Mouse (Mus musculus): ENCODE measurements around the gene Dguok. TPM values are rescaled to one million over a fixed set of nuclear protein-coding genes. Genes with fewer than 3 reads are reported as not detected.

Gene Dguok
- polyA plus RNA-seq, 1 experiment = 97.3 TPM

DNA sequence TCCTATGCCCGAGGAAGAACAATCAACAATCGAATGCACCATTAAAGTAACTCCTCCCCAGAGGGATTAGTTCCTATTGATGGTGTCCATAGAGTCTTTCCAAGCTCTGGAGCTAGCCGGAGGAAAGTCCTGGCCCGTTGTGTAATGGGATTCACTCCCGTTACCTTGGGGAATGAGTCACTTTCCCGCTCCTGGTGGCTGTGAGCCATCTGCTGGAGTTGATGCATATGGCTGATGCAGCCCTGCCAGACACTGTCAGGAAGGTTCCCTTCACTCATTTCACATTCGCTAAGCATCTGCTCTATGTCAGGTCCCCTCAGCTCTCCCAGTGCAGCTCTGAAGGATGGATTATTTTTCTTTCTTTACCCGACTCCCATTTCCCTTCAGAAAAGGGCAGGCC lies 2.7 kb upstream of the Dguok start:
- Histone ChIP-seq H3K27me3 (ENCODE audit: control insufficient read depth, insufficient read depth, low read length) (no peaks in the 10 kb centered on the region), H3K27ac (ENCODE audit: insufficient read depth, low read length) (peak overlapping the region; percentile 70), H3K4me1 (ENCODE audit: control insufficient read depth, insufficient read depth, low read length) (peaks cover 11% of the 10 kb centered on the region), H3K4me3 (replicated peaks; ENCODE audit: insufficient read depth, low read depth, low read length) (no peak overlapping the region)
- DNase-seq = peak; percentile 86 to 93
- TF ChIP-seq CTCF (IDR thresholded peaks at IDR 0.05; ENCODE audit: borderline replicate concordance, insufficient read depth, low read depth, low read length) (peak; percentile 45; the same call in 1 of the 2 replicates), POLR2A (IDR thresholded peaks at IDR 0.05; ENCODE audit: borderline replicate concordance, insufficient read depth, low read length) (peak; percentile 29; the same call in 1 of the 2 replicates)
- 3% methylated on average over 8 of the region's 8 CpGs for whole genome bisulfite sequencing

- no peaks in the 10 kb centered on the region for H3K27me3 ChIP-seq (ENCODE audit: control insufficient read depth, insufficient read depth, low read length)
- peaks cover 19% of the 10 kb centered on the region for H3K4me1 ChIP-seq (ENCODE audit: control insufficient read depth, insufficient read depth, low read length)
- H3K27ac ChIP-seq (ENCODE audit: insufficient read depth, low read length) = peak overlapping the region; percentile 16; the same call in 1 of the 2 replicates
- peak overlapping the region; percentile 71 for H3K4me3 ChIP-seq (replicated peaks; ENCODE audit: insufficient read depth, low read depth, low read length)
- DNase-seq = no peak
- WGBS = 20% methylated on average over 6 of the region's 6 CpGs
- TF ChIP-seq CTCF (IDR thresholded peaks at IDR 0.05; ENCODE audit: borderline replicate concordance, insufficient read depth, low read depth, low read length) (no peak), POLR2A (IDR thresholded peaks at IDR 0.05; ENCODE audit: borderline replicate concordance, insufficient read depth, low read length) (no peak)
Observed at GRCm38 (mm10) chr6:83507168-83507546, 388 bp upstream of the Dguok start.

DNA sequence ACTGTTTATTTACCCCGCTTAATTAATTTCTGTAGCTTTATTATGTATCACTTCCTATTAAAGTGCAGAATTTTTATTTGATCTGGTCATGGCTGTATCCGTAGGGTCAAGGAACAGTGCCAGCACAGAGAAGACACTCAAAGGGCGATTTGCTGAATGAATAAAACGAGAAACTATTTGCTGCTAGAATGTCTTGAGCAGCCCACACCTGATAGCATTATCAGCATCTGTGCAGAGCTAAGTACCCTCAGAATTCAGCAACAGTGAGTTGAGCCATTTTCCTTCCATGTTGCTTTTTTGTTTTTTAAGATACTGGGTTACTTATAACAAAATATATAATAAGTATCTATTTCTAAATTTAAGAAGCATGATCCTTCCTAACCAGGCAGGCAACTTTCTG lies 1.2 kb downstream of the Dguok start:
- 80% methylated on average over 4 of the region's 4 CpGs for WGBS
- TF ChIP-seq CTCF (IDR thresholded peaks at IDR 0.05; ENCODE audit: borderline replicate concordance, insufficient read depth, low read depth, low read length) (no peak), POLR2A (IDR thresholded peaks at IDR 0.05; ENCODE audit: borderline replicate concordance, insufficient read depth, low read length) (no peak)
- Histone ChIP-seq H3K27ac (ENCODE audit: insufficient read depth, low read length) (peak overlapping the region; percentile 33; the same call in 1 of the 2 replicates), H3K27me3 (ENCODE audit: control insufficient read depth, insufficient read depth, low read length) (no peaks in the 10 kb centered on the region), H3K4me1 (ENCODE audit: control insufficient read depth, insufficient read depth, low read length) (peaks cover 24% of the 10 kb centered on the region), H3K4me3 (replicated peaks; ENCODE audit: insufficient read depth, low read depth, low read length) (no peak overlapping the region)
- no peak for DNase-seq

GRCm38 (mm10) chr6:83503361-83503760 lies 3.4 kb downstream of the Dguok start:
- H3K27ac ChIP-seq (ENCODE audit: insufficient read depth, low read length) = peak overlapping the region; percentile 7; the same call in 1 of the 2 replicates
- no peak for DNase-seq
- WGBS = 74% methylated on average over 3 of the region's 3 CpGs
- no peaks in the 10 kb centered on the region for H3K27me3 ChIP-seq (ENCODE audit: control insufficient read depth, insufficient read depth, low read length)
- H3K4me1 ChIP-seq (ENCODE audit: control insufficient read depth, insufficient read depth, low read length) = peaks cover 22% of the 10 kb centered on the region
- H3K4me3 ChIP-seq (replicated peaks; ENCODE audit: insufficient read depth, low read depth, low read length) = no peak overlapping the region
- TF ChIP-seq POLR2A (IDR thresholded peaks at IDR 0.05; ENCODE audit: borderline replicate concordance, insufficient read depth, low read length) (no peak), CTCF (IDR thresholded peaks at IDR 0.05; ENCODE audit: borderline replicate concordance, insufficient read depth, low read depth, low read length) (no peak)

- Histone ChIP-seq H3K27ac (ENCODE audit: insufficient read depth, low read length) (peak overlapping the region; percentile 15), H3K27me3 (ENCODE audit: control insufficient read depth, insufficient read depth, low read length) (no peaks in the 10 kb centered on the region), H3K4me3 (replicated peaks; ENCODE audit: insufficient read depth, low read depth, low read length) (no peak overlapping the region), H3K4me1 (ENCODE audit: control insufficient read depth, insufficient read depth, low read length) (peaks cover 29% of the 10 kb centered on the region)
- TF ChIP-seq POLR2A (IDR thresholded peaks at IDR 0.05; ENCODE audit: borderline replicate concordance, insufficient read depth, low read length) (no peak), CTCF (IDR thresholded peaks at IDR 0.05; ENCODE audit: borderline replicate concordance, insufficient read depth, low read depth, low read length) (no peak)
- peak; percentile 51 to 55 for DNase-seq
- WGBS = 20% methylated on average over 3 of the region's 3 CpGs
Observed at GRCm38 (mm10) chr6:83502656-83503055, 4.1 kb downstream of the Dguok start.

- no peaks in the 10 kb centered on the region for H3K27me3 ChIP-seq (ENCODE audit: control insufficient read depth, insufficient read depth, low read length)
- peak overlapping the region; percentile 87 for H3K27ac ChIP-seq (ENCODE audit: insufficient read depth, low read length)
- DNase-seq = peak in 1 of 2 experiments; percentile 34
- TF ChIP-seq POLR2A (IDR thresholded peaks at IDR 0.05; ENCODE audit: borderline replicate concordance, insufficient read depth, low read length) = no peak
- TF ChIP-seq CTCF (IDR thresholded peaks at IDR 0.05; ENCODE audit: borderline replicate concordance, insufficient read depth, low read depth, low read length) = no peak
- WGBS = 37% methylated on average over 9 of the region's 9 CpGs
- H3K4me1 ChIP-seq (ENCODE audit: control insufficient read depth, insufficient read depth, low read length) = peaks cover 34% of the 10 kb centered on the region
- H3K4me3 ChIP-seq (replicated peaks; ENCODE audit: insufficient read depth, low read depth, low read length) = no peak overlapping the region
Observed at GRCm38 (mm10) chr6:83501524-83502310, 5.1 kb downstream of the Dguok start.

- no peak overlapping the region for H3K27ac ChIP-seq (ENCODE audit: insufficient read depth, low read length)
- H3K4me1 ChIP-seq (ENCODE audit: control insufficient read depth, insufficient read depth, low read length) = peaks cover 43% of the 10 kb centered on the region
- no peaks in the 10 kb centered on the region for H3K27me3 ChIP-seq (ENCODE audit: control insufficient read depth, insufficient read depth, low read length)
- TF ChIP-seq POLR2A (IDR thresholded peaks at IDR 0.05; ENCODE audit: borderline replicate concordance, insufficient read depth, low read length) (no peak), CTCF (IDR thresholded peaks at IDR 0.05; ENCODE audit: borderline replicate concordance, insufficient read depth, low read depth, low read length) (peak; percentile 28; the same call in 1 of the 2 replicates)
- 65% methylated on average over 3 of the region's 3 CpGs for WGBS
- no peak overlapping the region for H3K4me3 ChIP-seq (replicated peaks; ENCODE audit: insufficient read depth, low read depth, low read length)
- DNase-seq = no peak
Observed at GRCm38 (mm10) chr6:83500462-83500861, 6.3 kb downstream of the Dguok start.

DNA sequence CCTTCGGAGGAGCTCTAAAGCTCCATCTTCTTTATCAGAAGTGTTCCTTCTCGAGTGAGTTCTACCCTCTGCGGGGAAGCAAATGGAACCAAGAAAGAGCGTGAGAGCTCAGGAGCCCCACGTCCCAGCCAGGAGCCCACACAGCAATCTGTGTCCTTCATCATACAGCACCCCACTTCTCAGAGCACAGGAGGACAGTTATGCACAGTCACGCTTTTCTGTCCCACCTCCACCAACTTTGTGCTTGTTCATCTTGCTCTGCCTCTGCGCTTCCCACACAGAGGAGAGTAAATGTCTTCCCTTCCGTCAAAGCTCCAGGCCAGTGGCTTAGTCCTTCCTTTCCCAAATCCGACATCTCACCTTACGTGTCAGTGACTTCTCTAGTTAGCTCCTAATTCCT lies 7.7 kb downstream of the Dguok start:
- H3K27me3 ChIP-seq (ENCODE audit: control insufficient read depth, insufficient read depth, low read length) = no peaks in the 10 kb centered on the region

More for the DNA sequence above, 7.7 kb downstream of the Dguok start:
- Histone ChIP-seq H3K4me3 (replicated peaks; ENCODE audit: insufficient read depth, low read depth, low read length) (no peak overlapping the region), H3K4me1 (ENCODE audit: control insufficient read depth, insufficient read depth, low read length) (peaks cover 41% of the 10 kb centered on the region), H3K27ac (ENCODE audit: insufficient read depth, low read length) (no peak overlapping the region)
- 97% methylated on average over 10 of the region's 10 CpGs for WGBS
- TF ChIP-seq CTCF (IDR thresholded peaks at IDR 0.05; ENCODE audit: borderline replicate concordance, insufficient read depth, low read depth, low read length) (no peak), POLR2A (IDR thresholded peaks at IDR 0.05; ENCODE audit: borderline replicate concordance, insufficient read depth, low read length) (no peak)
- DNase-seq = no peak
